Mouse (Mus musculus) embryo, embryonic 11.5 days (tissue): ENCODE results near the gene Chpf.

ENCODE experiments used
- DNase-seq: peaks from one replicate; pipeline ENCODE4 v3.0.0-alpha.2; 2012; ENCODE audit warnings: low read depth, low spot score

Chpf gene

DNA sequence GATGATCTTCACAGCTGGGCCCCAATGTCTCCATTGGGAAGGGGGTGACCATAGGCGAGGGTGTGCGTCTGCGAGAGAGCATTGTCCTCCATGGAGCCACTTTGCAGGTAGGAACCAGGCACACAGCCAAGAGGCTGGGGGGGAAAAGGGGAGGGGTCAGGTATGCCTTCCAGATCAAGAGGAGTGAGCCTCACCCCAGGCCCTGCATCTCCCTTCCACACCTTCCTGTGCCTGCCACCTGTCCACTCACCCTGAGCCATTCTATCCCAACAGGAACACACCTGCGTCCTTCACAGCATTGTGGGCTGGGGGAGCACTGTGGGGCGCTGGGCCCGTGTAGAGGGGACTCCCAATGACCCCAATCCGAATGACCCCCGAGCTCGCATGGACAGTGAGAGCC, 36.9 kb downstream of the Chpf start:
- DNase-seq = no peak

DNA sequence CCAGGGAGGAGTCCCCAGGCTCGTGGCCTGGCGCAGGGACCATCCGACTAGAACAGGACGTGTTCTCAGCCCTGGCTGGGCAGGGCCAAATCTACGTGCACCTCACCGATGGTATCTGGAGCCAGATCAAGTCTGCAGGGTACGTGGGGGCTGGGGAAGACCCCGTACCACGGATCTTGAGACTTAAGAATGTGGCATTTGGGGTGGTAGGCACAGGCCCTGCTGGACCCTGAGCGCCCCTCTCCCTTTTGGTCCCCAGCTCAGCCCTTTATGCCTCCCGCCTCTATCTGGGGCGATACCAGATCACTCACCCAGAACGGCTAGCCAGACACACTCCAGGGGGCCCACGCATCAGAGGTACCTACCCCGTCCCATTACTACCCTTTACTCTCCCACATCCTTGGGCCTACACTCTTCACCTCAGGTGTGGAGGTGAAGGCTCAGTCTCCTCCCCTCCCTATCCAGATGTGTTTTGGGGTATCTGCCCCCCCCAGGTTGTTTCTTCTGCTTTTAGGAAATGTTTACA, 37.6 kb downstream of the Chpf start:
- DNase-seq = no peak

DNA sequence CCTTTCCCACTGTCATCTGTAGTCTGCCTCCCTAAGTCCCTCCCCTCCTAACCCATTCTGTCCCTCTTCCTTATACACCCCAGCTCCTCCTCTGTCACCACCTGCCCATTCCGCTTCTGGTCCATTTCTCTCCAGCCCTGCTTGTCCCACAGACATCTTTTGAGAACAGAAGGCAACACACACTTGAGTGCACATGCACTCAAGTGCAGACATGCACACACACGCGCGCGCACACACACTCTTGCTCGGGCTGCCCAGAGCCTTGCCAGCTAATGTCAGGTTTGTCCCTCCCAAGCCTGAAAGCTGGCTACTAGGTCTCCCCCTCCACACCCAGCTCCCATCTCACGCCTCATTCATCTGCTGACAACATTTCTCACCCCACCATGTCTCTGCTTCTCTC, 38.4 kb downstream of the Chpf start:
- DNase-seq = no peak

DNA sequence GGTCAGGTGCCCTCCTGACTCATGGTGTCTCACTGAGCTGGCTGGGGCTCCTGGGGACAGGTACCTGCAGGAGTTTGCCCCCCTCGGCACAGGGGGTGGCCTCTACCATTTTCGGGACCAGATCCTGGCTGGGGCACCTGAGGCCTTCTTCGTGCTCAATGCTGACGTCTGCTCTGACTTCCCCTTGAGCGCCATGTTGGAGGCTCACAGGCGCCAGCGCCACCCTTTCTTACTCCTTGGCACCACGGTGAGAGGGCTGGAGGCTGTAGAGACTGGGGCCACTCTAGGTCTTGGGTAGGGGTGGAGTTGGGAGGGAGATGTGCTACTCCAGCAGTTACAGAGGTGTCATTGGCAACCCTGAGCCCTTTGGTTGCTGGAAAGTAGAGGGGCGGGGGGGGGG, 40.3 kb downstream of the Chpf start:
- DNase-seq = no peak

DNA sequence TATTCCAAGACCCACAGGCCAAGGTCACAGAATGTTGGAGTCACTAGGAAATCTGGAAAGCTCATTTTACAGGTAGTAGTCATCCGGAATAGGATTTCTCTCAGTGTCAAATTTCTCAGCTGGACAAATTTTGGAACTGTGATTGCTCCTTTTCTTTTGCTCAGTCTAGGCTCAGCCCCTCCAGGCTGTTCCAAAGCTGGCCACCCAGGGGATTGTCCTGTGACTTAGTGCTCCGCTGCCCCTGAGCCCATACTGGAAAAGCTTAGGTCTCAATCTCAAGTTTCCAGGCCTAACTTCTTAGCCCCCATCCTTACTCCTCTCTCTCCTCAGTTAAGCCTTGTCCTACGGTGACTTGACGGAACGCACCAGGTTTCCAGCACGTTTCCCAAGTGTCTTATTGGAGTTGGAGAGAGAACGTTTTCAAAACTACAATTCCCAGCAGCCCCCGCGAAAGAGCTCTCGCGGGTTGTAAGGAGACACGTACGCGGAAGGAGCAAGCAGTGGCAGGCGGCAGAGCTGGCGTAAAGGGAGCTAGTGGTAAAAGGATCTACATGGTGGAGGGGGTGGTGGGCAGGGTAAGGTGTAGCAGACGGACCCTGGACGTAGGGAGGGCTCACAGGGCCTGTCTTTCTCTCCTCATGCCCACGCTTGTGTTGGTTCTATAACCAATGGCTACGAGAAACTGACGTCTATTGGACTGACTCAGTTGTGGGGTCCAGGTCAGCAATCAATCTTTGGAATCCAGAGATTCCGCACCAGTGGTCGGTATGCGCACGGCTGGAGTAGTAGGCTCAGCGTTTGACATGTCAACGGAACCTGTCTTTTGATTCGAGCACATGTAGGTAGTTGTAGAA, 43.4 kb downstream of the Chpf start, which contains the start of gene Gmppa:
TSS of gene Gmppa (plus strand) at position 456 of the 854 bp plus-strand sequence.
- peak; percentile 78 for DNase-seq

DNA sequence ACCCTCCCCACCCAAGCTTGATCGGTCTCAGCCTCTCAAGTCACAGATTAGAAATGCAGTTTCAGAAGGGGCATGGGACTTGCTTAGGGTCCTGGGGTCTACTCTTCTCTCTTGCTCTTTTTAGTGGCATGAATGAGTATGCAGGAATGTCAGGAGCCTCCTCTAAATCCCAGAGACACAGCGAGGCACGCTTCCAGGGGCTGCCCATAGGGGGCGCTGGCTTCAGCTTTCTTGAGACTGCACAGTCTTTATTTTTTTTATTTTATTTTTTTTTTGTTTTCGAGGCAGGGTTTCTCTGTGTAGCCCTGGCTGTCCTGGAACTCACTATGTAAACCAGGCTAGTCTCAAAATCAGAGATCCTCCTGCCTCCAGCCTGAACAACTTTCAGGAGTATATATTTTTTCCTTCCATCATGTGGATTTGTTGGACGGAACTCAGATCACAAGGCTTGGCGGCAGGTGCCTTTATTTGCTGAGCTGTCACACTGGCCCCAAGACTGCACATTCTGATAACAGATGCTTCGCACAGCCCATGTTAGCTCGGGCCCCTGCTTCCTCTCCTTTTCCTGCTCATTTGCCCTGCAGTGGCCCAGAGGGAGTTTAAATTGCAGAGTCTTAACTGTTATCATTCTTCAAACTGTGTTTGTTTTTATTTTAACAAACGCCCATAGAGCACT, 53.2 kb downstream of the Chpf start:
- DNase-seq = no peak
